Comparison of ENCODE assay signal across 8 mouse cellular contexts in genomic region chr3:88440500-88441381, GRCm38 (mm10). TPM values are rescaled to one million over a fixed set of nuclear protein-coding genes. Genes with fewer than 3 reads are reported as not detected.
A peak's percentile ranks its signal among the peaks of the same experiment; 100 is the strongest.
DNase-seq lines count a peak whose midpoint lies in the region; ATAC-seq lines count a peak whose summit lies in the region.

No protein-coding gene starts in this region.

- H3K4me2 ChIP-seq in heart, embryonic 13.5 days, result peak overlapping the region; percentile 66
- peak overlapping the region; percentile 44 for H3K4me2 ChIP-seq in kidney, embryonic 16.5 days (replicated peaks; ENCODE audit: low read depth, low read length)

- peak overlapping the region; percentile 75 for H3K9ac ChIP-seq in heart, embryonic 13.5 days
- H3K9ac ChIP-seq in kidney, embryonic 16.5 days (replicated peaks; ENCODE audit: low read length), result peak overlapping the region; percentile 24; the same call in 1 of the 2 replicates

- 17% methylated on average over 27 of the region's 27 CpGs for WGBS in heart, embryonic 13.5 days
- WGBS in kidney, embryonic 16.5 days, result 15% methylated on average over 27 of the region's 27 CpGs

- peaks cover 14% of the 10 kb centered on the region; the same call in 1 of the 2 replicates for H3K27me3 ChIP-seq in heart, embryonic 13.5 days (replicated peaks)
- no peaks in the 10 kb centered on the region for H3K27me3 ChIP-seq in kidney, embryonic 16.5 days (ENCODE audit: insufficient read depth, low read length)

- H3K4me3 ChIP-seq in brown adipose tissue, adult 24 weeks (ENCODE audit: insufficient read depth, low read depth, low read length), result peak overlapping the region; percentile 44
- H3K4me3 ChIP-seq in heart, embryonic 13.5 days, result peak overlapping the region; percentile 35
- peak overlapping the region; percentile 7 for H3K4me3 ChIP-seq in kidney, embryonic 16.5 days (ENCODE audit: low read length)

- H3K4me1 ChIP-seq in brown adipose tissue, adult 24 weeks (ENCODE audit: control insufficient read depth, insufficient read depth, insufficient read length, low read length), result peaks cover 3% of the 10 kb centered on the region
- H3K4me1 ChIP-seq in heart, embryonic 13.5 days, result peaks cover 37% of the 10 kb centered on the region
- peaks cover 45% of the 10 kb centered on the region for H3K4me1 ChIP-seq in kidney, embryonic 16.5 days (ENCODE audit: insufficient read depth, low read length)

- DNase-seq in right cerebral cortex, adult 18-20 months, result peak; percentile 79
- DNase-seq in right cerebral cortex, postnatal 25 days, result no peak
- peak; percentile 65 for DNase-seq in lung, postnatal 14 days
- DNase-seq in retina, postnatal 7 days (ENCODE audit: low read depth, low spot score), result peak; percentile 63
- DNase-seq in cerebellum, adult 11 months, result no peak

- no peaks in the 10 kb centered on the region for H3K36me3 ChIP-seq in heart, embryonic 13.5 days
- H3K36me3 ChIP-seq in kidney, embryonic 16.5 days (ENCODE audit: insufficient read depth, low read length), result no peaks in the 10 kb centered on the region

- no peaks in the 10 kb centered on the region for H3K9me3 ChIP-seq in heart, embryonic 13.5 days
- no peaks in the 10 kb centered on the region for H3K9me3 ChIP-seq in kidney, embryonic 16.5 days (ENCODE audit: low read length)

- H3K27ac ChIP-seq in brown adipose tissue, adult 24 weeks (replicated peaks; ENCODE audit: low read depth, low read length), result peak overlapping the region; percentile 57
- H3K27ac ChIP-seq in heart, embryonic 13.5 days (replicated peaks), result no peak overlapping the region
- H3K27ac ChIP-seq in kidney, embryonic 16.5 days (ENCODE audit: low read length), result no peak overlapping the region

- ATAC-seq in heart, embryonic 13.5 days (ENCODE audit: extremely low read depth, insufficient number of reproducible peaks, low FRiP score, low TSS enrichment), result no peak
- ATAC-seq in kidney, embryonic 16.5 days (ENCODE audit: low FRiP score, low TSS enrichment), result 0 out of 2 replicates have a peak, but pooled peaks have one; percentile 2

RNA-seq across cellular contexts. Expression of gene Slc25a44, which starts 15.8 kb away (rescaled TPM):
- polyA plus RNA-seq in brown adipose tissue, adult 24 weeks (2012; ENCODE audit: insufficient read depth, insufficient read length, missing spikeins), result 71.0 and 78.1 TPM in 2 replicates
- polyA plus RNA-seq in heart, embryonic 13.5 days (2015; fragmentation: Nextera tagmentation; extraction: Ambion mirVana), result 12.0 and 12.5 TPM in 2 replicates
- 21.7 and 22.2 TPM in 2 replicates for polyA plus RNA-seq in kidney, embryonic 16.5 days (2015; fragmentation: Nextera tagmentation; extraction: Ambion mirVana)

RNA-seq across cellular contexts. Expression of gene Sema4a, which starts 20.2 kb away (rescaled TPM):
- polyA plus RNA-seq in brown adipose tissue, adult 24 weeks (2012; ENCODE audit: insufficient read depth, insufficient read length, missing spikeins), result 25.7 and 30.2 TPM in 2 replicates
- 1.3 and 1.7 TPM in 2 replicates for polyA plus RNA-seq in heart, embryonic 13.5 days (2015; fragmentation: Nextera tagmentation; extraction: Ambion mirVana)
- polyA plus RNA-seq in kidney, embryonic 16.5 days (2015; fragmentation: Nextera tagmentation; extraction: Ambion mirVana), result 19.6 and 25.3 TPM in 2 replicates

RNA-seq across cellular contexts. Expression of gene Pmf1, which starts 30.6 kb away (rescaled TPM):
- 25.1 and 30.8 TPM in 2 replicates for polyA plus RNA-seq in brown adipose tissue, adult 24 weeks (2012; ENCODE audit: insufficient read depth, insufficient read length, missing spikeins)
- 110 and 112 TPM in 2 replicates for polyA plus RNA-seq in heart, embryonic 13.5 days (2015; fragmentation: Nextera tagmentation; extraction: Ambion mirVana)
- polyA plus RNA-seq in kidney, embryonic 16.5 days (2015; fragmentation: Nextera tagmentation; extraction: Ambion mirVana), result 144 and 152 TPM in 2 replicates

RNA-seq across cellular contexts. Expression of gene Bglap, which starts 56.5 kb away (rescaled TPM):
- not detected in 2 replicates for polyA plus RNA-seq in brown adipose tissue, adult 24 weeks (2012; ENCODE audit: insufficient read depth, insufficient read length, missing spikeins)
- not detected in 2 replicates for polyA plus RNA-seq in heart, embryonic 13.5 days (2015; fragmentation: Nextera tagmentation; extraction: Ambion mirVana)
- 0.56 TPM in 1 of 2 replicates, not detected in the other for polyA plus RNA-seq in kidney, embryonic 16.5 days (2015; fragmentation: Nextera tagmentation; extraction: Ambion mirVana)

Comparison
In these comparisons a context has a peak if more than half of its experiments do, and no peak if none do; other contexts are left out.
1. DNase-seq: peak in right cerebral cortex, adult 18-20 months (single experiment), lung, postnatal 14 days (single experiment) and retina, postnatal 7 days (single experiment); none in right cerebral cortex, postnatal 25 days (single experiment) and cerebellum, adult 11 months (single experiment).
2. Peak in every context shown above with its lines, with median percentiles within 50 percentile points of each other: H3K4me3 ChIP-seq.